Mouse (Mus musculus): Measurements from ENCODE around the gene Hmmr.
"Not testable (repeated sequence)": the region's sequence is repeated elsewhere in the genome, so short reads cannot be mapped to it uniquely, and the experiment has no call there.

Gene Hmmr

DNA sequence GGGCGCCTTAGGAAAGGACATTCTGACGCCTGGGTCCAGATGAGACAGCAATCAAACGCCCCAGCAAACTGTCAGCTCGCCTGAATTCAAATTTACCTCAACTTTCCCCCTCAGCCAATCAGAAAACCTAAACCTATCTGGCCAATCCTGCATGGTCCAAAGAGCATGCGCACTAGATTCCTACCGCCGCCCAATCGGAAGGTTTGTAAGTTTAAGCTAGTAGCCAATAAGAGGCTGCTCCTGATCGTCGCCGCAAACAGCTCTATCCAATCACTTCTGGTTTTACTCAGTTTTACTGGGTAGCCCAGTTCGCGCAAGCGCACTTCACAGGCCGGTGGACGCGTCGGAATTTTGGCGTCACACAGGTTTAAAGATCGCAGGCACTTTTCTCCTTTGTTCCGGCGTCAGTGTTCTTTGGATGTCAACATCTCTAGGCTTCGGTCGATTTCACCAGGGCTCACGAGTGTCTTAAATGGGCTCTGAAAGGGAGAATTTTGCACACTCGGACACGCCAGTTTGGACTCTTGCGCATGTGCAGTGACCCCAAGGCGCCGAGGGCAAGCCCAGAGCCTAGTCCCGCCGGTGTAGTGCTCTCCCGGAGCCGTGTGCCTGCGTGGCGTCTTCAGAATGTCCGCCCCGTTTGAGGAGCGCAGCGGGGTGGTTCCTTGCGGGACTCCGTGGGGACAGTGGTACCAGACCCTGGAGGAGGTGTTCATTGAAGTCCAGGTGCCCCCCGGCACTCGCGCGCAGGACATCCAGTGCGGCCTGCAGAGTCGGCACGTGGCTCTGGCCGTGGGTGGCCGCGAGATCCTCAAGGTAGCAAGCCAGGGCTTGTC, at the start of gene Hmmr, which contains the start of gene Nudcd2:
TSS of gene Hmmr (minus strand) at position 84 of the 836 bp plus-strand sequence.
TSS of gene Nudcd2 (plus strand) at position 329 of the 836 bp plus-strand sequence.
- peak; percentile 99 for DNase-seq (ENCODE audit: low read depth, low spot score)

DNA sequence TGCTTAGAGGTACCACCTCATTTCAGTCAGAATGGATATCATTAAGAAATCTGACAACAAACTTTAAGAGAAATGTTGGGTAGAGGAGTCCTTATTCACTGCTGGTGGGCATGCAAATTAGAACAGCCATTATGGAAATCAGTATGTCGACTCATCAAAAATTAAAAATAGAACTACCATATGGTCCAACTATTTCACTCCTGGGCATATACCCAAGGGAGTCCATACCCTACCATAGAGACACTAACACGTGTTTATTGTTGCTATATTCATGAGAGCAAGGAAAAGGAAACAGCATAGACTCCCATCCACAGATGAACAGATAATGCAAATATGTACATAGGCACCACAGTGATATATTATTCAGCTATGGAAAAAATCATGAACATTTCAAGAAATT, 48.6 kb upstream of the Hmmr start:
- DNase-seq (ENCODE audit: low read depth, low spot score): no peak

DNA sequence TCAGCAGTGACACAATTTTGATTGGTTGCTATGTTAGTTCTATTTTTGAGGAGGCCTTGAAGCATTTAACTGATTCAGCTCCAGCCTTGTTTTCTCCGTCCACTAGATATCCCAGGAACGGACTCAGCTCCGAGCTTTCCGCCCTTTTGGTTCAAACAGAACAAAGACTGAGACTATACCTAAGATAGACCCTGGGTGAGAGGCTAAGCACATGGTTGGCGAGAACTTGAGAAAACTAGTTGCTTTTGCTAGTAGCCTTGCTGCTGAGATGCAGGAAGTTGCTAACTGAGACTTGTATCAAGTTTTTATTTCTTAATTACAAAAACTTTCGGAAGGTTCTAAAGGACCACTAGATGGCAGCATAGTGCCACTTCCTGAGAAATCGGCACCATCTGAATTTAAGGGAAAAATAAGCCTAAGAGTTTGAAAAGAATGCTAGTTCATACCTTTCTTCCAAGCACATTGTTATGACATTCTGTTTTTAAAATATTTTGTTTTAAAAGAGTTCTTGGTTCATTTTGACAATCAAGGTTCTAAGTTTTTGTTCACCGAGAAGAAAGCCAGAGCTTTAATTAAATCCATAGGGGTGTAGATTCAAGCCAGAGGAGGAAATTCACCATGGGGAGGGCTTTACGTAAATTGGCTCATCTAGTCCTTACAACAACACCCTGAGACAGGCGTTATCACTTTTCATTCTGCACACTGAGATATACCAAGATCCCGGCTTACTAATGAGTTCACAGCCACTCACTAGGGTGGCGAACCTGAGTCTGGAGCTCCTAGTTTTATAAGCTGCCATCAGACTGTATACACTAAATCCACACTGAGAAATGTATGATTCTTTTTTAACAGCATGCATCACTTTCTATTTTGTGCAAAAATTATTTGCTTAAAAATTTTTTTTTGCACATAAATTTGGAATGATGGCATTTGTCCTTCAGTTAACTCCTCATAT, 42.4 kb upstream of the Hmmr start:
- DNase-seq (ENCODE audit: low read depth, low spot score): peak; percentile 67

DNA sequence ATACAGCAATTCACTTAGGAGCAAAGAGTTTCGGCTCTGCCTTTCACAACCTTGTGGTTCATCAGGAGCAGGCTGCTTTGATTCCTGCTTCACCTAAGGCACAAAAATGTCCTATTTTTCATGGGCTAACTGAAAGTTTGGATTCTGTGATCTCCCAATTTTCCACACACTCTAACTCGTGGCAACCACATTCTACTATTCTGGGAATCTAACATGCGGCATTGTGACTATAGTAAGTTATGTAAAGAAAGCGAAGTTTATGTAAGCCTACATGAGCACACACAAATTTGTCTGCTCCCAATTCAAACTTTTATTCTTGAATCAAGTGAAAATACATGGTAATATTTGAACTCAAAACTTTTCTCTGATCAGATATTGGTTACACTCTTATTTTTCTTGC, 31.5 kb upstream of the Hmmr start:
- no peak for DNase-seq (ENCODE audit: low read depth, low spot score)

DNA sequence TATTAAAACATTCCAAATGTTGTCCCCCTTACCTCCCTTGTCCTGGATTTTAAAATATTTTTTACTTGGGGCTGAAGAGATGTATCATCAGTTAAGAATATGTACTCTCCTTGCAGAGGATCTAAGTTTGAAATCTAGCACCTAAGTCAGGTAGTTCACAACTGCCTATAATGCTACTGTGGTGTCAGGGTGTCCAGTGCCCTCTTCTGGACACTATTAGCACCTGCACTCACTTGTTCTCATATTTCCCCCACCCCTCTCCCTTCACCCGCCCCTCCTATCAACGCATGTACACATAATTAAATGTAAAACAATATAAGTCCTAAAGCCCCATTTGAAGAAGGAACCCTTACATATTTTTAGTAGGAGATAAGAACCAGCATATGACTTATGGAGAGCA, 30.2 kb upstream of the Hmmr start:
- DNase-seq (ENCODE audit: low read depth, low spot score): peak; percentile 25

DNA sequence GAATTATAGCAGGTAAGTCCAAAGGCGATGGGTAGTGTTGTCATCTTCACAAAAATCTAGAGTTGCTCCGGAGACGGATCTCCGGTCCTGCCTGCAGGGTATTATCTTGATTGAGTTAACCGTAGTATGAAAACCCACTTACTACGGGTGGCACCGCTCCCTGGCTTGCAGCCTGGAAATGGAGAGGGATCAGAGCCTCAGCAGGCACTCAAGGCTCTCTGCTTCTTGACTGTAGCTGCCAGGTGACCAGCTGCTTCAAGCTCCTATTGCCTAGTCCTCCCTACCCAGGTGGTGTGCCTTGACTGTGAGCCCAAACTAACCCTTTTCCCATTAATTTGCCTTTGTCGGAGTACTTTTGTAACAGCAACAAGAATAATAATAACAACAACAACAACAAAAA, 26.7 kb upstream of the Hmmr start:
- DNase-seq (ENCODE audit: low read depth, low spot score): no peak

DNA sequence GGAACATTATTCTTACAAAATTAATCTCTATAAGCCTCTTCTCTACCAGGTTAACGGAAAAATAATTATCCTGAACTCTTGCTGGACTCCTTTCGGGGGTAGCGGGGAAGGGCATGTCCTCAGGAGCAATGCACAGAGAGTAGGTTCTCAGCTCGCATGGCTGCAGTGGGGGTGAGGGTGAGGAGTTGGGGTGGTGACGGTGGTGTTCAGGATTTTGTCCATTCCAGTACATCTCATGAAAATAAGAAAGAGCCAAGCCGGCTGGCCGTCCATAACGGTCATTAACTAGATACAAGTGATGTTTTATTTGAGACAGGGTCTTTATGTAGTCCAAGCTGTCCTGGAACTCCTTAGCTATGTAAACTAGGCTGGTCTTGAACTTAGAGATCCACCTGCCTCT, 22.7 kb upstream of the Hmmr start:
- DNase-seq (ENCODE audit: low read depth, low spot score): no peak

DNA sequence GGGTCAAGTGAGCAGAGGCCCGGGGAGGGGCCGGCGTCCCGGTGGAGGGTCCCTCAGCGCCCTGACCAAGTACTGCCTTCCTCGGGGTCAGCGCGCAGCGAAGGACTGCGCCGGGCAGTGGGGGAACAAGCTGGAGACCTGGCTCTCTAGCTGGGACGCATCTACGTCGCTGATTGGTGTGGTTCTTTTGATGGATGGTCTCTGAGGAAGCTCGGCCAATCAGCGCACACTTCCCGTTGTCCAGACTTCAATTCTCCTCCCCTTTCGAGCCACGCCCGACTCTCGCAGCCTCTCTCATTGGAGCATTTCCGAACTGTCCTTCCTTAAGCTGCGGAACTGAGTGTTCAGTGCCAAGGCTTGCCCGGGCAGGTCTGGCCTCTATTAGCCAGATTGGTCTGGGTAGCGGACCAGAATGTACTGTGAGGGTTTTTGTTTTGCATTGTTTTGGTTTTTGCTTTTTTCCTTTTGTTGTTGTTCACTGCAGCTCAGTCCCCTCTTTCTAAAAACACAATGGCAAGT, 21.9 kb upstream of the Hmmr start, which contains the start of gene Ccng1:
TSS of gene Ccng1 (minus strand) at position 203 of the 519 bp plus-strand sequence.
- peak; percentile 95 for DNase-seq (ENCODE audit: low read depth, low spot score)

DNA sequence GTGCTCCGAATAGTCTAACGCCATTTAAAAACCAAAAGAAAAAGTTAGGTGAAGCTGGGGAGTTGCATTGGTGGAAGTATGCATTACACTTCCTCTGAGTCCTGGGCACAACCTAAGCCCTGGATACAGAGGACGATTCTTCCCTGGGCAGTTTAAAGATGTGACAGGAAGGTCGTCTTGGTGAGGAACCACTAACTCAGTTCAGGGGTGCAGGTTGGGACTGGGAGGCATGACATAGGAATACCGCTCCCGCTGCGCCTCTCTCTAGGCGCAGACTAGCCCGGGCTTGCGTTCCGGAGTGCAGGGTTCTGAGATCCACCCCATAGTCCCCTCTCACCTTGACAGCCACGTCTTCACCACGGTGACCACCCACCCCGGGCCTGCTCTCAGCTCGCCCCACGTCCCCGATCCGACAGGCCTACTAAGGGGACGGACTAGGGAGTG, 21.5 kb upstream of the Hmmr start:
- DNase-seq (ENCODE audit: low read depth, low spot score): no peak

DNA sequence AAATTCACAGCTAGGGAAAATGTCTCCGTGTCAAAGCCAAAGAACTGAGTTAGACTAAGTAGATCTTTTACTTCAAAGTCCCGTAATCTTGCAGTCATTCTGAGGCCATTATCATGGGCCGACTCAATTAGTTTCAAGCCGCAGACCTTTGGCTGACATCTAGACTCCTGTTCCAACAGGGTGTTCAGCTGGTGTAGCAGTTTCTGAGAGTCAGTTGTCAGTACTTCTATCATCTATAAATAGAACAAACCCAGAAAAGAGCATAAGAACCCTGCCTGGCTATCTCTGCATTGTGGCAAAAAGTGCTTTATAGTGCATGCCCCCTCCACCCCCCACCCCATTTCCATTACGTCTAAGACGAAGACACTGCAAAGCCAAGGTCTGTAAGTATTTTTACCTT, 20.6 kb upstream of the Hmmr start:
- DNase-seq (ENCODE audit: low read depth, low spot score): no peak

DNA sequence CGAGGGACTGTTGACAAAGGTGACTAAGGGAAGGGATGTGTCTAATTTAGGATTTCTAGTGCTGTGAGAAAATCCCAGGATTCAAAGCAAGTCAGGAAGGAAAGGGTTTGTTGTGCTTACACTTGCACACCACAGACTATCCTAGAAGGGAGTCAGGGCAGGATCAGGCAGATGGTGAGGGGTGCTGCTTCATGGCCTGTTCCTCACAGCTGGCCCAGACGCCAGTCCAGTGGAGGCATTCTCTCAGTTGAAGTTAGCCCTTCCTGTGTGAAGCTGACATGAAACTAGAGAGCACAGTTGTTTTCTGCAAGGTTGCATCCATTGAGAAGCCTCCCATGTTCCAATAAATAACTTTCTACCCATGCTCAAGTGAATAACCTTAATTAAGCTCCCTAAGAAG, 14.5 kb upstream of the Hmmr start:
- DNase-seq (ENCODE audit: low read depth, low spot score): no peak

DNA sequence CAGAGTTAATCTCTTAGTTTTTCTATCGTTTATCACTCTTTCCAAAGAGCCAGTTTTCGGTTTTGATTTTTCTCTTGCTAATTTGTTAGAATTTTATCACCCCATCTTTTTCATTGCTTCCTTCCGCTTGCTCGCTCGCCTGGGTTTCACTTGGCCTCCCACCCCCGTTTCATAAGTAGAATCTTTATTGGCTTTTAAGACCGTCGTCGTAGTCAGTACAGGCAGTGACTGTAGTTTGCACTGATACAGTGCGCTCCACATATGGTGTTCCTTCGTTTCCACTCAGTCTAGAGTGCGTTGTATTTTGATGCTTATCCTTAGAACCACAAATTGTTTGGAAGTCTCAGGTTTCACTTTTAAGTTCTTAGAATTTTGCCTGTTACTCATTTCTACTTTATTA, 13.1 kb upstream of the Hmmr start:
- DNase-seq (ENCODE audit: low read depth, low spot score): no peak

DNA sequence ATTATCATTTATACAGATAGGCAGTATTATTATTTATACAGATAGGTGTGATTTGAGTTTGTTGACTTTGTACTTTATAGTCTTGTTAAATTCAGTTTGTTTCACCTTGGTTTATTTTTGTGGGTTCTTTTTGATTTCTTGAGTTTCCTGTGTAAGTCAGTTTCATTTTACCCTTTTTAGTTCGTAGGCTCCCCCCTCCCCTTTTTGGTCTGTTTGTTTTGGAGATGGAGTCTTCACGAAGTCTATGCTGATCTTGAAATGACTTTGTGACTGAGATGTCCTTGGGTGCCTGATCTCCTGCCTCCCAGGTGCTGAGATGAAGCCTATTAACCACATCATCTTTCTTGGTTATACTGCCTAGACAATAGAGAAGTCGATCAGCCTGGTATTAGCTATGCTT, 11.1 kb upstream of the Hmmr start:
- DNase-seq (ENCODE audit: low read depth, low spot score): no peak

DNA sequence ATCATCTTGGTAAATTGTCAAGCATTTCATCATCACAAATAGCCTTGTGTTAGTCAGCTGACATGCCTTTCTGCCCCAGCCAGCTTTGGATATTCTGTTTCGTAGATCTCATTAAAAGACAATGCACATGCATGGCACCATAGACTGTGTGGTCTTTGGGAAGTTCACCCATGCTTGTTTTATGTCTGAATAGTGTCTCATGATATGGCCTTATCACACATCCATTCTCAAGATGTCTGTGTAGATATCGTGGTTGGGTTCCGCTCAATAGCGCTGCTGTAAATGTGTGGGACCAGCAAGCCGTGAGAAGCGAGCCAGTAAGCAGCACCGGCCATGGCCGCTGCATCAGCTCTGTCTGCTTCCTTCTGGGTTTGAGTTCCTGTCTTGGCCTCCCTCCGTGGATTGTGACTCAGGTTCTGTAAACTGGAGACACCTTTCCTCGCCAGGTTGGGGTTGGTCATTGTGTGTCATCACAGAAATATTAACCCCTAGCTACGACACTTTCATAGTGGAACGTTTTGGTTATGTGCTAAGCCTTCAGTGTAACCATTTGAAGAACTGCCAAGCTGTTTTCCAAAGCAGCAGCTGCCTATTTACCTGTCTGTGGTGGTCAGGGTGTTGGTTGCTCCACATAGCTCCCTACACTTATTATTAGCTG, 8.5 kb upstream of the Hmmr start:
- DNase-seq (ENCODE audit: low read depth, low spot score): no peak

DNA sequence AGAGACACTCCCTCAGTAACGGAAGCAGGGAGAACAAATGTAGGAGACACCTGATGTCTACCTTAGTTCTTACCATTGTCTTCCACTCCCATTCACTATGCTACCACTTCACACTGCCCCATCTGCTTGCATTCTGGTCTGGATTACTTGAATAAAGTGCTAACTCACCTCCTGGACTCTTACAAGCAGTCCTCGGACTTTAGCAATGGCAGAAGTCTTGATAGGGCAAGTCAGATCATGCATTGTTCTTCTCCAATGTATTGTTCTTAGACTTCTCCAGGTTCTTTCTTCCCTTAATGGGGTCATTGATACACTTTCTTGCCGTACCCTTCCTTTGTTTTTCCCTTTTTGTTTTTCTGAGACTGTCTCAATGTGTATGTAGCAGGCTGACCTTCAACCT, 4.1 kb upstream of the Hmmr start:
- no peak for DNase-seq (ENCODE audit: low read depth, low spot score)

DNA sequence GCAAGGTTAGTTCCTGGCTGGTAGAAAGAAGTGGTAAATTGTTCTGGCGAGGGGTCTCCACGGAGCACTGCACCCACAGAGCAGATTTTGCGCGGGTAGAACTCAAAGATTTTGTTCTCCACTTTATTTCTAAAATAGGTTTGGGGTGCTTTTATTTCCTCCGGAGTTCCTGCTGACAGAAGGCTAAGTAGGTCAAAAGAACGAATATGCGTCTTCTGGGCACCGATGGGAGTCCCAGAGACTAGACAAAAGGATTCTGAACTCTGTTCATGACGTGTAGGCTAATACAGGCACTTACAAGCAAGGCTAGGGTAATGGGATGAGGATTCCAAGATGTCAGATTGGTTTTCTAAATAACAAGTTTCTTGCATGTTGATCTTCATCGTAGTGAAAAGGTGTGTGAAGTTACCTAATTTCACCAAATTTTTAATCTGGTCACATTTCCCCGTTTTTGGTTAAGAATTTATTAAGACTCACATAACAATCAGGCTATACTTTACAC, 1.1 kb upstream of the Hmmr start:
- peak; percentile 11 for DNase-seq (ENCODE audit: low read depth, low spot score)

DNA sequence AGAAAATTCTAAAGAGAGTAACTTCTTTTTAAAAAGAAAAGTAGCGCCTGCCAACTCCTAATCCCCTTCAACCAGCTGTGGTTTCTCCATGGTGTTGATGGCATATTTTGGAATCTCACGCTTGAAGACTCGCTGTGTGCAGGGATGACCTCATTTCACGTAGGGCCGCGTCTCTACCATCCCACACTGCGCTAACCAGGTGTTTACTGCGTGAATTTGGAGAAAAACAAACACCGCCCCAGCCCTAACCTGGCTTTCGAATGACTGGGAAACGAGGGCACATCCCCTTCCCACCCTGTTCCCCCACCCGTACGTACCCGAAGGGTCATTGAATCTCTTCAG, 254 bp downstream of the Hmmr start:
- peak; percentile 2 for DNase-seq (ENCODE audit: low read depth, low spot score)

DNA sequence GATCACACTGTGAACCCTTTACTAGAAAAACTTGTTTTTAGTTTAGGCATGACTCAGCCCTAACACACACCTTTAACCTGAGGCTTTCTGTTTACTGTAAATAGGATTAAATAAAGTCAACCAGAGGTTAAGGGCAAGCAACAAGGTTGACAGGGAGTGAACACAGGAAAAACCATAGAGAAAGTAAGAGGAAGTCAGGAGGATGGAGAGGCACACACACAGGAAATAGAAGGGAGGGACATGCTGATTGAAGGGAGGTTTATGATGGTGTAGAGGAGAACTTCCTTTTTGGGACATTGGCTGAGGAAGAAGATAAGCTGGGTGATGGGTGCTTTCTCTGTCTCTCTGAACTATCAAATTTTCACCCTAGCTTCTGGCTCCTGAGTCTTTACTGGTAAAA, 14.9 kb downstream of the Hmmr start:
- DNase-seq (ENCODE audit: low read depth, low spot score): no peak

DNA sequence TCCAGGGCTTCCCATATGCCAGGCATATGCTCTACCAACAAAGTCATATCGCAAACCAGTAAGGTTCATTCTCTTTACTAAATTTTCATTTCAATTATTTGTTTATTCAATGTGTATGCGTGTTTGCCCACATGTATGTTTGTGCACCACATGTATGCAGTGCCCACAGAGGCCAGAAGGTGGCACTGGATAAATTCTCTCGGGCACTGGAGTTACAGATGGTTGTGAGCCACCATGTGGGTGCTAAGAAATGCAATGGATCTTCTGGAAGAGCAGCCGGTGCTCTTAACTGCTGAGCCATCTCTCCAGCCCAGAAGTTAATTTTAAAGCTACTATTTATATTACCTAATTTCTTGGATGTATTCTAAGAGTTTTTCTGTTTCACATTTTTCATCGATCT, 17.7 kb downstream of the Hmmr start:
- peak; percentile 7 for DNase-seq (ENCODE audit: low read depth, low spot score)

DNA sequence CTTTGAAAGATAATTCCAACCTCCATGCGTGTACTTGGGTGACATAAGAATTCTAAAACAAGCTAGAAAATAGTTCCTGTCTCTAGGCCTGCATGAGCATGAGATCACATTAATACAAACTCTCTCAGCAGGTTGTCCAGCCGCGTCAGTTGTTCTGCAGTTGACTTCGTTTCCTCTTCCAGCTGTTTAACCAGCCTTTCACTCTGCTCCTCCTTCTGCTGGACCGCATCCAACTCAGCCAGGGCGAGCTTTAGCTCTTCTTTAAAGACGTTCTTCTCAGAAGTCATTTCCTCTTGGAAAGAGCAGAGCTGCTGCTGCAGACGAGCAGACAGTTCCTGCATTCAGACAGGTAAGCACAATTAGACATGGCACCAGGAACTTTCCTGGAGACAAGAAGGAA, 19.4 kb downstream of the Hmmr start:
- DNase-seq (ENCODE audit: low read depth, low spot score): no peak

DNA sequence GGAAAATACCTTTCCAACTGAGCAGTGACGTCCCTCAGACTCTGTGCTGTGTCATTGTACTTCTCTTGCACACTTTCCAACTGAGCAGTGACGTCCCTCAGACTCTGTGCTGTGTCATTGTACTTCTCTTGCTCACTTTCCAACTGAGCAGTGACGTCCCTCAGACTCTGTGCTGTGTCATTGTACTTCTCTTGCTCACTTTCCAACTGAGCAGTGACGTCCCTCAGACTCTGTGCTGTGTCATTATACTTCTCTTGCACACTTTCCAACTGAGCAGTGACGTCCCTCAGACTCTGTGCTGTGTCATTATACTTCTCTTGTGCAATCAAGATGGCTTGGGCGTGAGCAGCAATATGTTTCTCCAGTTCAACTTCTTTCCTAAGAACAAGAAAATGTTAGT, 23.3 kb downstream of the Hmmr start:
- DNase-seq (ENCODE audit: low read depth, low spot score): not testable (repeated sequence)

DNA sequence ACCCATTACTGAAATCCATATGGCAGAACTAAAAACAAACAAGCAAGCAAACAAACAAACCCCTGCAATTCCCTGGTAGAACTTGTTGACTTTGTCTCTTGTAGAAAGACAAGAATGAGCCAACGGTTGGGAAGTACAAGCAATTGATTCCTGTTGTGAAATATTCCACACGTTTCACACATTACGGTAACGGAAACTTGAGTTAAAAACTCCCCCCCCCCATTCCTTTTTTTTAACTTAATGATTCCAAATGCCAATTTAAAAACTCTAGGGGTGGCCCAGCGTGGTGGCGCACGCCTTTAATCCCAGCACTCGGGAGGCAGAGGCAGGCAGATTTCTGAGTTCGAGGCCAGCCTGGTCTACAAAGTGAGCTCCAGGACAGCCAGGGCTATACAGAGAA, 38.1 kb downstream of the Hmmr start, which contains the start of gene Mat2b:
TSS of gene Mat2b (minus strand) at position 101 of the 400 bp plus-strand sequence.
- DNase-seq (ENCODE audit: low read depth, low spot score): no peak

Data from mesoderm, embryonic 11.5 days (tissue).